Mouse (Mus musculus): ENCODE data around the gene Grik3. TPM values are rescaled to one million over a fixed set of nuclear protein-coding genes. Genes with fewer than 3 reads are reported as not detected.

The Grik3 gene
- total and polyA plus RNA-seq, 2 experiments from 2014 or later: 3.3 to 24.6 TPM

DNA sequence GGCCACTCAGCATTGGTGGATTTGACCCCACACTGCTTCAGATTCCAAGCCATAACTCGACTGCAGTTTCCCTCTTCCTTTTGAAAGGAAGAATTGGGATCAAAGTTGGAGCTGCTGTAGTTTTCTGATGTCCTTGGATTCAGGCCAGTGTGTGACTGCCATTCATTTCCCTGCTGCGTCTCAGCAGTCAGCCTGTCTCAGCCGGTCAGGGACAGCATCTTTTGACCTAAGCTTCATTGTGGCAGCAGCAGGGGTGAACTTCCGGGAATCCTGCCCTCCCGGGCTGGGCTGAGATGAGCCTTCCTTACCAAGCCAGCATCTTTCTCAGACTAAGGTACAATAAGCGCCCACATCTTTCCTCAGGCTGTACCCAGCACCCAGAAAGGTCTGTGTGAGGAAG lies 26.1 kb downstream of the Grik3 start:
- H3K27ac ChIP-seq (ENCODE audit: low read depth, low read length): no peak overlapping the region
- no peaks in the 10 kb centered on the region for H3K36me3 ChIP-seq (ENCODE audit: insufficient read depth, low read length)
- no peaks in the 10 kb centered on the region; the same call in 1 of the 2 replicates for H3K27me3 ChIP-seq (ENCODE audit: insufficient read depth, low read length)
- no peak overlapping the region for H3K4me2 ChIP-seq (ENCODE audit: low read depth, low read length, poor library complexity, severe bottlenecking)
- H3K9ac ChIP-seq (replicated peaks; ENCODE audit: low read length, poor library complexity, severe bottlenecking): no peak overlapping the region
- WGBS: 36% methylated on average over 6 of the region's 6 CpGs
- no peak overlapping the region for H3K4me3 ChIP-seq (ENCODE audit: low read depth, low read length)
- no peak for TF ChIP-seq CTCF (IDR thresholded peaks at IDR 0.05)
- ATAC-seq (ENCODE audit: low FRiP score) (no peak), DNase-seq (ENCODE audit: low spot score) (no peak)
- H3K9me3 ChIP-seq (ENCODE audit: low read length): no peaks in the 10 kb centered on the region
- no peaks in the 10 kb centered on the region for H3K4me1 ChIP-seq (ENCODE audit: insufficient read depth, low read length)

DNA sequence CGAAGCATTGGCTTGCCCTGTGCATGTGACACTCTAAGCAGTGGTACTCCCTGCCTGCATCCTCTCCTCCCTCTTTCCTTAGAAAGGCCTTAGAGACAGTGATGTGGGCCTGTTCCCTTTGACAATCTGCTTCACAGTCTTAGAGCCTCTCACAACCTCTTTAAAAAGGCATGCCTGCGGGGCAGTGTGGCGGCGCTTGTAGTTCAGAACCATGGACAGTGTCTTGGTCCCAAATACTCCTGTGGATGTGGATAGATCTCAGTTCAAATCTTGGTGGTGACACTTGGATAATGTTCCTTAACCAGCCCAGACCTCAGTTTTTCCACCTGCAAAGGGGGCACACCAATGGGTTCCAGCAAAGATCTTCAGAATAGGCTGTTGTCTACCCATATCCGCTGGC lies 28.4 kb downstream of the Grik3 start:
- Histone ChIP-seq H3K4me1 (ENCODE audit: insufficient read depth, low read length) (no peaks in the 10 kb centered on the region), H3K27me3 (ENCODE audit: insufficient read depth, low read length) (no peaks in the 10 kb centered on the region; the same call in 1 of the 2 replicates), H3K4me3 (ENCODE audit: low read depth, low read length) (no peak overlapping the region), H3K9ac (replicated peaks; ENCODE audit: low read length, poor library complexity, severe bottlenecking) (no peak overlapping the region), H3K4me2 (ENCODE audit: low read depth, low read length, poor library complexity, severe bottlenecking) (no peak overlapping the region), H3K9me3 (ENCODE audit: low read length) (no peaks in the 10 kb centered on the region), H3K27ac (ENCODE audit: low read depth, low read length) (no peak overlapping the region), H3K36me3 (ENCODE audit: insufficient read depth, low read length) (no peaks in the 10 kb centered on the region)
- no peak for ATAC-seq (ENCODE audit: low FRiP score)
- no peak for DNase-seq (ENCODE audit: low spot score)
- WGBS: 88% methylated on average over 5 of the region's 5 CpGs
- TF ChIP-seq CTCF (IDR thresholded peaks at IDR 0.05): no peak

DNA sequence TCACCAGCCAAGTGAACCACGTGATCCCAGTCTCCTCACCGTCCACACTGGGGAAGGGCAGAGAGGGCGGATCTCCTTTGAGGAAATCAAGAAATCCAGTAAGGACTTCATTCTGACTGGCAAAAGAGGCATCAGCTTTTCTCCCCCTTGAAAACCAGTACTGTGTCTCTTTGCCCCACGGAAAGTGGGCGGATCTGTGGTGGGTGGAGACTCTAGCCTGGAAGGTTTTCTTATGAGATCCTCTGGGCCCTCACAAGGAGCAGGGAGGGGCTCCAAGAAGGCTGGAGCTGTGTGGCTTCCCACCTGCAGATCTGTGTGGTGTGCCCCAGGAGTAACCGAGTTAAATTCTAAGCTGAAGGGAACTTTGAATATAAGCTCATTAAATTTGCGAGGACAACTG lies 32.4 kb downstream of the Grik3 start:
- no peak for TF ChIP-seq CTCF (IDR thresholded peaks at IDR 0.05)
- 63% methylated on average over 7 of the region's 7 CpGs for WGBS
- Histone ChIP-seq H3K9ac (replicated peaks; ENCODE audit: low read length, poor library complexity, severe bottlenecking) (no peak overlapping the region), H3K4me2 (ENCODE audit: low read depth, low read length, poor library complexity, severe bottlenecking) (no peak overlapping the region), H3K4me1 (ENCODE audit: insufficient read depth, low read length) (no peaks in the 10 kb centered on the region), H3K27ac (ENCODE audit: low read depth, low read length) (no peak overlapping the region), H3K4me3 (ENCODE audit: low read depth, low read length) (no peak overlapping the region), H3K27me3 (ENCODE audit: insufficient read depth, low read length) (no peaks in the 10 kb centered on the region; the same call in 1 of the 2 replicates), H3K9me3 (ENCODE audit: low read length) (no peaks in the 10 kb centered on the region), H3K36me3 (ENCODE audit: insufficient read depth, low read length) (no peaks in the 10 kb centered on the region)
- ATAC-seq (ENCODE audit: low FRiP score): no peak
- DNase-seq (ENCODE audit: low spot score): no peak

DNA sequence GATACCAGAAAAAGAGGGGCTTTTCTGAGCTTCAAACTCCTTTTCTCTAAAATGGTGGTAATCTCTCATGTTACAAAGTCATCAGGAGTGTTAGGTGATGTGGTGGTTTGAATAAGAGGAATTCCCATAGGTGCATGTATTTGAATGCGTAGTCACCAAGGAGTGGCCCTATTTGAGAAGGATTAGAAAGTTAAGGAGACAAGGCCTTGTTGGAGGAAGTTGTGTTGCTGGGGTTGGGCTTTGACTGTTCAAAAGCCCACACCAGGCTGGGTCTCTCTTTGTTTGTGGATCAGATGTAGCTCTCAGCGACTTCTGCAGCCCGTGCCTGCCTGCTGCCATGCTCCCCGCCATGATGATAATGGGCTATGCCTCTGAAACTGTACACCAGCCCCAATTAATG lies 34.8 kb downstream of the Grik3 start:
- no peaks in the 10 kb centered on the region for H3K36me3 ChIP-seq (ENCODE audit: insufficient read depth, low read length)
- ATAC-seq (ENCODE audit: low FRiP score) (no peak), DNase-seq (ENCODE audit: low spot score) (no peak)
- TF ChIP-seq CTCF (IDR thresholded peaks at IDR 0.05): no peak
- no peak overlapping the region for H3K9ac ChIP-seq (replicated peaks; ENCODE audit: low read length, poor library complexity, severe bottlenecking)
- no peak overlapping the region for H3K27ac ChIP-seq (ENCODE audit: low read depth, low read length)
- no peaks in the 10 kb centered on the region for H3K27me3 ChIP-seq (ENCODE audit: insufficient read depth, low read length)
- no peaks in the 10 kb centered on the region for H3K9me3 ChIP-seq (ENCODE audit: low read length)
- WGBS: 75% methylated on average over 4 of the region's 4 CpGs
- H3K4me3 ChIP-seq (ENCODE audit: low read depth, low read length): no peak overlapping the region
- no peak overlapping the region for H3K4me2 ChIP-seq (ENCODE audit: low read depth, low read length, poor library complexity, severe bottlenecking)
- no peaks in the 10 kb centered on the region for H3K4me1 ChIP-seq (ENCODE audit: insufficient read depth, low read length)

DNA sequence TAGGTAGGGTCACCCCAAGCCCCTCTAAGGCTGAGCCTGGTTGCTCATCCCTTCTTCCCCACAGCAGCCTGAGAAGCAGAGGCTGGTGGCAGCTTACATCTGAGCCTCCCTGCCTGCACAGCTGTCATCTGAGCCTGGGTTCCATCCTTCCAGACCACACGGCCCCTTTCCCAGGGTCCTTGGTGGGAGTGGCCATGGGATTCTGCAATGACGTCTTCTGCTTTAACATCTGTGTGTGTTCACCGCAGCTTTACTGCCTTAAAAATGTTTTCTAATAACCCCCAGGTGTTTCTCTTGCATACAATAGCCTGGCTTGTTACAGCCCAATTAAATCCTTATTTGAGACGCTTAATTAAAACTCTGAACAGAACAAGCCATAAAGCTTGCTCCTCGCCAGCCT lies 35.9 kb downstream of the Grik3 start:
- no peak for TF ChIP-seq CTCF (IDR thresholded peaks at IDR 0.05)
- Histone ChIP-seq H3K9ac (replicated peaks; ENCODE audit: low read length, poor library complexity, severe bottlenecking) (no peak overlapping the region), H3K9me3 (ENCODE audit: low read length) (no peaks in the 10 kb centered on the region), H3K4me1 (ENCODE audit: insufficient read depth, low read length) (no peaks in the 10 kb centered on the region), H3K36me3 (ENCODE audit: insufficient read depth, low read length) (no peaks in the 10 kb centered on the region), H3K4me3 (ENCODE audit: low read depth, low read length) (no peak overlapping the region), H3K27me3 (ENCODE audit: insufficient read depth, low read length) (no peaks in the 10 kb centered on the region), H3K27ac (ENCODE audit: low read depth, low read length) (no peak overlapping the region), H3K4me2 (ENCODE audit: low read depth, low read length, poor library complexity, severe bottlenecking) (no peak overlapping the region)
- no peak for DNase-seq (ENCODE audit: low spot score)
- ATAC-seq (ENCODE audit: low FRiP score): no peak
- 71% methylated on average over 5 of the region's 5 CpGs for WGBS

DNA sequence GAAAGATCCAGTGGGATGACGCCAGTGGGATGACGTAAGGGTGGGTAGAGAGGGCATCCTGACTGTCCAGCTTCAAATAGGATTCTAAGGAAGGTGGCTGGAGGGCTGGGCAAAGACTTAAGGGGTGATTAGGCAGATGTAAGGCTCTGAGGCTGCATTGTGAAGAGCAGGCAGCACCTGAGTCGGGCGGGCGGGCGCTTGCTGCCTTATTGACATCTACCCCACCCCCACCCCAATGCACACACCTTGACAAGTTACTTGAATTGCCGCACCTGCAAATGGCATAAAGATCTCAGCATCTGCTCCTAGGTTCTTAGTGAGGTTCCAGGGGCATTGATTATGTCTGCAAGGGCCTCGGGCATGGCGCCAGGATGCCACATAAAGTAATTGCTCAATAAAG lies 43.5 kb downstream of the Grik3 start:
- Histone ChIP-seq H3K4me1 (ENCODE audit: insufficient read depth, low read length) (no peaks in the 10 kb centered on the region; the same call in 1 of the 2 replicates), H3K27ac (ENCODE audit: low read depth, low read length) (no peak overlapping the region), H3K36me3 (ENCODE audit: insufficient read depth, low read length) (no peaks in the 10 kb centered on the region), H3K9me3 (ENCODE audit: low read length) (no peaks in the 10 kb centered on the region), H3K4me2 (ENCODE audit: low read depth, low read length, poor library complexity, severe bottlenecking) (no peak overlapping the region), H3K27me3 (ENCODE audit: insufficient read depth, low read length) (no peaks in the 10 kb centered on the region), H3K4me3 (ENCODE audit: low read depth, low read length) (no peak overlapping the region), H3K9ac (replicated peaks; ENCODE audit: low read length, poor library complexity, severe bottlenecking) (no peak overlapping the region)
- WGBS: 55% methylated on average over 9 of the region's 9 CpGs
- DNase-seq (ENCODE audit: low spot score): no peak
- TF ChIP-seq CTCF (IDR thresholded peaks at IDR 0.05): no peak
- ATAC-seq (ENCODE audit: low FRiP score): no peak

All from midbrain, postnatal 0 days (tissue).